Comparison of ENCODE assay signal across 42 mouse cellular contexts in the genomic region with DNA sequence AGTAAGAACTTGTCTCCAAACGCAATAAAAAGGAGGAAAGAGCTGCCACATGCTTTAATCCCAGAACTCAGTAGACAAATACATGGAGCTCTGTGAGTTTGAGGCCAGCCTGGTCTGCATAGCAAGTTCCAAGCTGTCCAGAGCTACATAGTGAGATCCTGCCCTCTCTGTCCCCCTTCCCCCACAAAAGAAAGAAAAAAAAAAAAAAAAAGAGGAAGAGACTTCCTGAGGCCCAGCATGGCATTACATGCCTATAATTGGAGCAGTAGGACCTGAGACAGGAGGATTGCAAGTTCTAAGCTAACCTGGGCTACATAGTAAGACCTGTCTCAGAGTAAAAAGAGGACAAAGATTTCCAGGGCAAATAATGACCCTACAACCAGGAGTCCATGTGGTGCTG. TPM values are rescaled to one million over a fixed set of nuclear protein-coding genes. Genes with fewer than 3 reads are reported as not detected.
"Had no signal": no experiment of that assay in that cellular context is flagged by ENCODE, and none has a peak within 500 bp of the region (broad histone marks: within the 10 kb centered on the region; RNA-seq: fewer than 3 reads in every experiment).

No protein-coding gene starts in this region.

- H3K27me3 ChIP-seq: heart, embryonic 12.5 days; heart, embryonic 13.5 days; heart, embryonic 15.5 days; hindbrain, embryonic 12.5 days; hindbrain, embryonic 13.5 days; hindbrain, embryonic 15.5 days; intestine, embryonic 15.5 days; kidney, embryonic 15.5 days had no signal

- H3K4me3 ChIP-seq: heart, embryonic 10.5 days; heart, embryonic 12.5 days; heart, embryonic 13.5 days; heart, embryonic 15.5 days; hindbrain, embryonic 10.5 days; hindbrain, embryonic 12.5 days; hindbrain, embryonic 13.5 days; hindbrain, embryonic 15.5 days; intestine, embryonic 15.5 days; kidney, embryonic 15.5 days; layer of hippocampus, adult 2 months; left cerebral cortex, adult 2 months had no signal

- DNase-seq: heart, postnatal 10 days; heart, postnatal 14 days; heart, postnatal 36 days; heart, postnatal 4 days; kidney, adult 11 months; kidney, adult 18-20 months; kidney, adult 2 months; kidney, adult 8-10 months; kidney, adult 9 months; kidney, postnatal 10 days; kidney, postnatal 14 days; kidney, postnatal 36 days; kidney, postnatal 4 days; layer of hippocampus, adult 9-11 months; layer of hippocampus, postnatal 36 days had no signal

- ATAC-seq: hindbrain, embryonic 16.5 days; hindbrain, postnatal 0 days; inflammation-experienced regulatory T-cells, adult 6 months; intestine, embryonic 15.5 days; intestine, embryonic 16.5 days; intestine, postnatal 0 days had no signal

- H3K4me2 ChIP-seq: heart, embryonic 11.5 days; heart, embryonic 12.5 days; heart, embryonic 13.5 days; heart, embryonic 15.5 days; hindbrain, embryonic 12.5 days; hindbrain, embryonic 13.5 days; hindbrain, embryonic 14.5 days; hindbrain, embryonic 15.5 days; intestine, embryonic 15.5 days; kidney, embryonic 15.5 days had no signal

- H3K27ac ChIP-seq: heart, embryonic 10.5 days; heart, embryonic 13.5 days; heart, embryonic 15.5 days; hindbrain, embryonic 10.5 days; hindbrain, embryonic 12.5 days; hindbrain, embryonic 13.5 days; hindbrain, embryonic 14.5 days; hindbrain, embryonic 15.5 days; hindbrain, postnatal 0 days; intestine, embryonic 15.5 days; kidney, embryonic 15.5 days; kidney, postnatal 0 days; layer of hippocampus, adult 2 months; left cerebral cortex, adult 2 months had no signal

- H3K4me1 ChIP-seq: heart, embryonic 10.5 days; heart, embryonic 12.5 days; heart, embryonic 15.5 days; hindbrain, embryonic 10.5 days; hindbrain, embryonic 12.5 days; hindbrain, embryonic 13.5 days; hindbrain, embryonic 15.5 days; intestine, embryonic 15.5 days; kidney, embryonic 15.5 days had no signal

- H3K9me3 ChIP-seq: heart, embryonic 10.5 days; heart, embryonic 12.5 days; heart, embryonic 13.5 days; heart, embryonic 15.5 days; hindbrain, embryonic 10.5 days; hindbrain, embryonic 12.5 days; hindbrain, embryonic 13.5 days; hindbrain, embryonic 15.5 days; intestine, embryonic 15.5 days; kidney, embryonic 15.5 days had no signal

- H3K9ac ChIP-seq: heart, embryonic 12.5 days; heart, embryonic 13.5 days; heart, embryonic 15.5 days; hindbrain, embryonic 12.5 days; hindbrain, embryonic 13.5 days; hindbrain, embryonic 14.5 days; hindbrain, embryonic 15.5 days; intestine, embryonic 15.5 days; kidney, embryonic 15.5 days had no signal

RNA-seq across cellular contexts. Expression of a gene that starts 26.2 kb away (rescaled TPM):
- total RNA-seq: hematopoietic stem cell, adult 5-6 weeks had no signal

RNA-seq across cellular contexts. Expression of a gene that starts 56.9 kb away (rescaled TPM):
- total RNA-seq: heart, postnatal 14 days; heart, postnatal 25 days; heart, postnatal 36 days; heart, postnatal 4 days; hematopoietic stem cell, adult 5-6 weeks; layer of hippocampus, postnatal 36 days; left cerebral cortex, adult 2 months had no signal
- polyA plus RNA-seq: heart, embryonic 10.5 days; heart, embryonic 11.5 days; heart, embryonic 12.5 days; heart, embryonic 13.5 days; heart, embryonic 14.5 days; heart, embryonic 15.5 days; heart, postnatal 0 days; hindbrain, embryonic 12.5 days; intestine, embryonic 14.5 days; intestine, embryonic 15.5 days; intestine, embryonic 16.5 days; kidney, embryonic 14.5 days; kidney, embryonic 15.5 days; kidney, embryonic 16.5 days had no signal
